Mouse (Mus musculus): ENCODE data around the gene Hsf2bp. TPM values are rescaled to one million over a fixed set of nuclear protein-coding genes. Genes with fewer than 3 reads are reported as not detected.
"Not testable (repeated sequence)": the region's sequence is repeated elsewhere in the genome, so short reads cannot be mapped to it uniquely, and the experiment has no call there.

The Hsf2bp gene
- polyA plus RNA-seq (2015; fragmentation: Nextera tagmentation; extraction: Ambion mirVana), result 0.41 and 0.56 TPM in 2 replicates

DNA sequence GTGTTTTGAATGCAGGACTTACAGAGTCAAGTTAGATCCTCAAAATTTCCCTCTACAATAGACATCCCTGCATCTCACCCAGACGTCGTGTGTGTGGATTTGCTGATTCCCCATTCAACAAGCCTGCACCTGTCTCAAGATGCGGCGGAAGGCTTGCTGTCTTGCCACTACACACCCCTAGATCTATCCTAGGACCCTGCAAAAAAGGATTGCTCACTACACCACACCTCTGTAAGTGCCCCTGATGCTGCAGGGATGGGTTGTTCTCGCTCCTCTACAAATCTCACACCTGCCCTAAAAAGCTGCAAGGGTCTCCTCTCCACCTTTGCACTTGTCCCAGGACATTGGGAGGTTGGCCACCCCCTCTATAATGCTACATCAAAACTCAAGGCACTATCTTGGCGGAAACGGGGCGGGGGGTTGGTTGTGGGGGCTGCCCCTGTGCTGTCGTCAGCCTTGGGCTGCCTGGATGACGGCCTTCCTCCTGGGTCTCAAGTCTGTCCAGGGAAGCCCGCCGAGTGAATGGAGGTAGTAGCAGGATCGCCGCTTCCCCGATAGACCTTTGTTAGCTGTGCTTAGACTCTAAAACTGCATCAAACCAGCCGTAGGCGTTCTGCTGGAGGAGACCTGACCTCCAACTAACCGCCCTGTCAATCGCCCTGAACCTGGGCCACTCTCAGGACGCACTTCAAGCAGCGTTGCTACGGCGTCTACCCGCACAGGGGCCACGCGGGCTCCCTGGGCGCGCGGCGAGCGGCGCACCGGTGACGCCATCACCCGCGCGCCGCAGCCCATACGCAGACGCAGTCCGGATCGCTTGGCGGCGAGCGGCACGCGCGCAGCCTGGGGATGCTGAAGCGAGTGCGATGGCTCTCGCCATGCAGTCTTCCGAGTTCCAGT is at the start of gene Hsf2bp, which contains the start of gene Rrp1b:
Gene Hsf2bp (minus strand): TSS at position 741 of the 900 bp plus-strand sequence.
Gene Rrp1b (plus strand): TSS at position 492 of the 900 bp plus-strand sequence.
- Histone ChIP-seq H3K4me3 (peak within 1 kb of the TSS; percentile 81), H3K36me3 (0 out of 2 replicates have a peak, but pooled peaks cover 2% of the 10 kb centered on the region), H3K27me3 (no peaks in the 10 kb centered on the region), H3K9me3 (no peaks in the 10 kb centered on the region), H3K27ac (peak within 1 kb of the TSS; percentile 91), H3K4me1 (peaks cover 29% of the 10 kb centered on the region), H3K9ac (peak within 1 kb of the TSS; percentile 90), H3K4me2 (peak within 1 kb of the TSS; percentile 94)
- WGBS, result 5% methylated on average over 52 of the region's 52 CpGs
- peak; percentile 86 for ATAC-seq (ENCODE audit: insufficient number of reproducible peaks, insufficient read depth, low FRiP score, low TSS enrichment, low read depth)

DNA sequence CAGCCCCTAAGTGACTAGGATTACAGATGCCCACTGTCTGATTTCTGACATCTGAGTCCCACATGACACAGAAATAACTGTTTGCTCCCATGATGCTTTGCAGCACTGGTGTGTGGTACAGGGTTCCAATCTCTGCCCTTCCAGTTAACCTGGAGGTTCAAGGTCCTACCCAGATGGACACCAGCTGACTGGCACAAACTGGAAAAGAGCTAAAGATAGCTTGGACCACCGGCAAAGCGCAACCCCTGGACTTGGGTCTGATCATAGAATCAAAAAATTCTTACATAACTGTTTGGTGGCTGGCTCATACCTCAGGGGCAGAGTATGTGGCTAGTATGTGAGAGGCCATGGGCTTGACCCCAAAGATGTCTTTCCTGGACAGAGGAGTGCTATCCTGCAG is 47.2 kb upstream of the Hsf2bp start:
- H3K9me3 ChIP-seq, result no peaks in the 10 kb centered on the region
- no peak overlapping the region for H3K4me3 ChIP-seq
- H3K27ac ChIP-seq, result no peak overlapping the region
- no peak overlapping the region for H3K4me2 ChIP-seq
- no peak overlapping the region for H3K9ac ChIP-seq
- H3K4me1 ChIP-seq, result no peaks in the 10 kb centered on the region
- H3K36me3 ChIP-seq, result no peaks in the 10 kb centered on the region
- H3K27me3 ChIP-seq, result no peaks in the 10 kb centered on the region
- no peak for ATAC-seq (ENCODE audit: insufficient number of reproducible peaks, insufficient read depth, low FRiP score, low TSS enrichment, low read depth)
- 96% methylated on average over 2 of the region's 2 CpGs for WGBS

DNA sequence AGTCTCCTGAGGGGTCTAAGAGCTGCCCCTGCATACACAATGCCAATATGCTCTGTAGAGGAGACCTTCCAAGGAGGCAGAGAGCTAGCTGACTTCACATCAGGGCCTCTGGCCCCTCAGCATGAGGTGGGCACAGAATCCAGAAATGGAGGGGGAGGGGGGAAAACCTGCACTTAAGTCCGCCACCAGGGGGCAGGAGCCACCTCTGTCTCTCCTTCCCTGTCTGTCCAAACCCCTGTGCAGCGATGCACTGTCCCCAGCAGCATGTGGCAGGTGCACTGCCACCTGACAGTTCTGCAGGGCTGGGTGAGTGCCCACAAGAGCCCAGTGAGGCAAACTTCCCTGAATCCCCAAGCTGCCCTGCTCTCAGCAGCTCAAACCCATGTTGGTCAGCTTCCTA is 39.0 kb upstream of the Hsf2bp start:
- H3K27ac ChIP-seq, result no peak overlapping the region
- H3K36me3 ChIP-seq, result no peaks in the 10 kb centered on the region
- 0% methylated on average over 2 of the region's 2 CpGs for WGBS
- peaks cover 1% of the 10 kb centered on the region; the same call in 1 of the 2 replicates for H3K9me3 ChIP-seq
- no peak overlapping the region for H3K4me3 ChIP-seq
- H3K4me2 ChIP-seq, result no peak overlapping the region
- no peaks in the 10 kb centered on the region for H3K27me3 ChIP-seq
- no peak overlapping the region for H3K9ac ChIP-seq
- H3K4me1 ChIP-seq, result no peaks in the 10 kb centered on the region
- ATAC-seq (ENCODE audit: insufficient number of reproducible peaks, insufficient read depth, low FRiP score, low TSS enrichment, low read depth), result no peak

DNA sequence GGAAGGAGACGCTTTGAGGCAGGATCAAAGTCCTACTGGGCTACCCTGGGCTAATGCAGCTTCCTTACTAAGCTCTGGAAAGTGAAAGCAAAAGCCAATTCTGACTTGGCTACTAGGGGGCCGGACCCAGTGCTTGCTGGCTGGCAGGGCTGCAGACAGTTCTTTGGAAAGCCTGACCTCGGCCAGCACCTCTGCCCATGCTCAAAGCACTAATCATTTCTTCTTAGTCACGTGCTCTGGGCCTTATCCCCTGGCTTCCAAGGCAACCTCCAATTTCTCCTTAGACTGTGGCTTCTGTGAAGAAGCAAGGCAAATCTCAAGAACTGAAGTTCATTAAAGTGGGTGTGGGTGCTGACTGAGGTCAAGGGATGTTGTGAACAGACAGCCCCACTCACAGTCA is 38.5 kb upstream of the Hsf2bp start:
- Histone ChIP-seq H3K4me1 (no peaks in the 10 kb centered on the region), H3K9ac (no peak overlapping the region), H3K4me3 (no peak overlapping the region), H3K9me3 (peaks cover 6% of the 10 kb centered on the region; the same call in 1 of the 2 replicates), H3K4me2 (no peak overlapping the region), H3K27ac (no peak overlapping the region), H3K27me3 (no peaks in the 10 kb centered on the region), H3K36me3 (no peaks in the 10 kb centered on the region)
- no peak for ATAC-seq (ENCODE audit: insufficient number of reproducible peaks, insufficient read depth, low FRiP score, low TSS enrichment, low read depth)
- 52% methylated on average over 4 of the region's 4 CpGs for WGBS

DNA sequence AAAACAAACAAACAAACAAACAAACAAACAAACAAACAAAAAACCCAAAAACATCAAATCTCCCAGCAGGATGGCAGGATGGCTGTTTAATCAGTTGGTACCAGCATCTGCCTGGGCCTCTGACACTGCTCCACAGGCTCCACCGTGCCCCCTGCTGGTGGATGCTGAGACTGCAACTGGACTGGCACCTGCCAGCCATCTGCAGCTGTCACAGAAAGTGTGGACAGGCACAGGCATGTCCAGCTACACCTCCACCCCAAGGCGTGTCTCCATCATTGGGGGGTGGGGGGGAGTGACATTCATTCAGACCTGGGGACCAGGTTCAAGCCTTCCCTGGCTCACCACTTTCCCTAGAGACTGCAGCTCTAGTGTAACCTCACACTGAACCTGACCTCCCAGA is 37.2 kb upstream of the Hsf2bp start:
- ATAC-seq (ENCODE audit: insufficient number of reproducible peaks, insufficient read depth, low FRiP score, low TSS enrichment, low read depth), result no peak
- H3K4me3 ChIP-seq, result no peak overlapping the region

DNA sequence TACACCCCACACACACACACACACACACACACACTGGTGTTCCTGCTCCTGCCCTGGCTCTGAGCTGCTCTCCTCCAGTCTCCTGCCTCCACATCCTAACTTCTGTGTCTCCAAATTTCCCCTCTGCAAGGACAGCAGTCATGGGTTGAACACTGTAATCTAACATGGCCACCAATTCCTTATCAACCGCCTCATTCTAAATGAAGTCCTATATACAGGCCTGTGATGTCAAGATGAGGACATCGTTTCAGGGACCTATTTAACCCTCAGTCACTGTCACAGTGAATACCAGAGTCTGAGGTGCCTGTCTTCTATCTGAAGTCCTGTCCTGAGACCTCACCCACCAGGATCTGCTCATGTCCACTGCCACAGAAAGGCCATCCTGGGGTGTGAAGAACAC is 32.7 kb upstream of the Hsf2bp start:
- Histone ChIP-seq H3K4me3 (no peak overlapping the region), H3K4me1 (no peaks in the 10 kb centered on the region), H3K9me3 (peaks cover 7% of the 10 kb centered on the region; the same call in 1 of the 2 replicates), H3K27ac (no peak overlapping the region), H3K4me2 (no peak overlapping the region), H3K9ac (no peak overlapping the region), H3K27me3 (no peaks in the 10 kb centered on the region), H3K36me3 (no peaks in the 10 kb centered on the region)
- no peak for ATAC-seq (ENCODE audit: insufficient number of reproducible peaks, insufficient read depth, low FRiP score, low TSS enrichment, low read depth)
- 89% methylated on average over 2 of the region's 2 CpGs for WGBS

More for the DNA sequence above, 37.2 kb upstream of the Hsf2bp start:
- 0% methylated on average over 2 of the region's 2 CpGs for WGBS
- H3K4me1 ChIP-seq, result no peaks in the 10 kb centered on the region
- H3K36me3 ChIP-seq, result no peaks in the 10 kb centered on the region
- no peaks in the 10 kb centered on the region for H3K27me3 ChIP-seq
- peaks cover 7% of the 10 kb centered on the region; the same call in 1 of the 2 replicates for H3K9me3 ChIP-seq
- no peak overlapping the region for H3K27ac ChIP-seq
- no peak overlapping the region for H3K9ac ChIP-seq
- no peak overlapping the region for H3K4me2 ChIP-seq

DNA sequence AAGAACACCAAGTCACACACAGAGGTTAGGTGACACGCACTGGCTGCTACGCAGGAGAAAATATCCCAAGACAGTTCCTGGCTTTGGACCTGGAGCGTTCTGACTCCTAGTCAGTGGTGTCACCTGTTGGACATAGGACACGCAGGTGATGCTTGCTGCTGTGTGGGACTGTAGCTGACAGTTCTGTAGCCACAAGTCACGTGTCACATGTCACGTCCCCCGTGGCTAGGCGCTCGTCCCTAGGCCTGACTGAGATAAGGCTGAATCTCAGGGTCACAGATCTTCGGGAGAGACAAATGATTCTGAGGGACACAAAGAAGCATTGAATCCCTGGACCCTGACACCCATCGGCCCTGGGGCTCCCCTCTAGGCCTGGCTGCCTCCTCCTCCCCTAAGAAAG is 32.2 kb upstream of the Hsf2bp start:
- Histone ChIP-seq H3K4me3 (no peak overlapping the region), H3K9ac (no peak overlapping the region), H3K4me1 (no peaks in the 10 kb centered on the region), H3K36me3 (no peaks in the 10 kb centered on the region), H3K27me3 (no peaks in the 10 kb centered on the region), H3K4me2 (no peak overlapping the region), H3K9me3 (peaks cover 7% of the 10 kb centered on the region; the same call in 1 of the 2 replicates), H3K27ac (no peak overlapping the region)
- 81% methylated on average over 11 of the region's 11 CpGs for WGBS
- ATAC-seq (ENCODE audit: insufficient number of reproducible peaks, insufficient read depth, low FRiP score, low TSS enrichment, low read depth), result no peak

DNA sequence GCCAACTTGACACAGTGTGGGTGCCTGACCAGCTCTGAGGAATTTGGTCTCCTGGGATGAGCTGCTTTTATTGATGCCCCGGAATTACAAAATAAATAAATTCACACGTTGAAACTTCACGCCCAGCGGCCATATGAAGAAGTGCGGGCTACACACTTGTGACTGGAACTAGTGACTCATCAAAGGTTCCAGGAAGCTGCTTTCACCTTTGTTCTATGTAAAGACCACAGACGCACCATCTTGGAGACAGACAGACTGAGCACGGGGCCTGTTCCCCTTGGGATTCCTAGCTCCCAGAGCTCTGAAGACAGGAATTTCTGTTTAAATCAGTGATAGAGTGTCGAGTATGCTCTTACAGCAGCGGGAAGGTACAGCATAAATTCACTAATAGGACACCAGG is 31.4 kb upstream of the Hsf2bp start:
- no peaks in the 10 kb centered on the region for H3K27me3 ChIP-seq
- no peak overlapping the region for H3K4me3 ChIP-seq
- no peak overlapping the region for H3K9ac ChIP-seq
- H3K9me3 ChIP-seq, result peaks cover 7% of the 10 kb centered on the region; the same call in 1 of the 2 replicates
- 76% methylated on average over 9 of the region's 9 CpGs for WGBS
- 0 out of 2 replicates have a peak, but pooled peaks cover 4% of the 10 kb centered on the region for H3K36me3 ChIP-seq
- no peak overlapping the region for H3K27ac ChIP-seq
- H3K4me2 ChIP-seq, result no peak overlapping the region
- ATAC-seq (ENCODE audit: insufficient number of reproducible peaks, insufficient read depth, low FRiP score, low TSS enrichment, low read depth), result no peak
- H3K4me1 ChIP-seq, result no peaks in the 10 kb centered on the region

DNA sequence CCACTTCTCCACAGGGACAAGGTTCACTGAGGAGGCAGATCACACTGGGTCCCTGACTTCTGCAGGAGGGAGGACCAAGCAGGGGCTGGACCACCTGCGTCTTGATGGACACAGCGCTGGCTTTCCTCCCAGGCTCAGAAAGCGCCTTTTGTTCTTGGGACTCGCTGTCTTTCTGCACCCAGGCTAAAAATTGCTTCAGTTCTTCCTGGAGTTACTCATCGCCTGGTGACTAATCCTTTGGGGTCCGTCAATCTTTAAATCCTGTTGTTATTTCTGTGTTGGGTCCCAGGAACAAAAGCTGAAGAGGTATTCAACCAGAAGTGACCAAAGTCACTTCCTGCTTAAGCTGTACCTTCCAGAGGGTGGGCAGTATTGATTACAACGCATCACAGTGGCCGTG is 28.6 kb upstream of the Hsf2bp start:
- H3K36me3 ChIP-seq, result peaks cover 31% of the 10 kb centered on the region
- H3K4me3 ChIP-seq; H3K27me3 ChIP-seq; H3K9me3 ChIP-seq; H3K9ac ChIP-seq; ATAC-seq (ENCODE audit: insufficient number of reproducible peaks, insufficient read depth, low FRiP score, low TSS enrichment, low read depth); H3K27ac ChIP-seq; H3K4me2 ChIP-seq; H3K4me1 ChIP-seq: not testable (repeated sequence)
- 67% methylated on average over 8 of the region's 8 CpGs for WGBS

DNA sequence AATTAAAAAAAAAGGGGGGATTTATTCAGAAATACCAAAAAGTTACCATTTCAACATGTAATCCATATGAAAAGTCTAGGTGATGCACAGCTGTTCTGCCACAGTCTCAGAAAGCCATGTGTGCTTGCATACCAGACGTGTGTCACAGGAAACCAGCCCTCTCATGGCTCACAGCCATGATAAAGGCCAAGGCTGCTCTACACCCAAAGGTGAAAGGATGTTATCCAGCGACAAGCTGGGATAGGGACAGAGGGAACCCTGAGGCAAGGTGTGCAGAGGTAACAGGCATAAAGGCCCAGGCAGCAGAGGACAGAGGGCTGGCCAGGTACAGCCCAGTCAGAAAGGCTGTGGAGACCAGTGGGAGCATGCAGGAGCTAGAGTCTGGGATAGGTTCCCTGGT is 27.5 kb upstream of the Hsf2bp start:
- Histone ChIP-seq H3K27me3 (no peaks in the 10 kb centered on the region), H3K36me3 (peaks cover 42% of the 10 kb centered on the region), H3K9me3 (no peaks in the 10 kb centered on the region), H3K4me2 (no peak overlapping the region), H3K4me3 (no peak overlapping the region), H3K4me1 (no peaks in the 10 kb centered on the region), H3K27ac (no peak overlapping the region), H3K9ac (no peak overlapping the region)
- no peak for ATAC-seq (ENCODE audit: insufficient number of reproducible peaks, insufficient read depth, low FRiP score, low TSS enrichment, low read depth)
- 71% methylated on average over 2 of the region's 2 CpGs for WGBS

DNA sequence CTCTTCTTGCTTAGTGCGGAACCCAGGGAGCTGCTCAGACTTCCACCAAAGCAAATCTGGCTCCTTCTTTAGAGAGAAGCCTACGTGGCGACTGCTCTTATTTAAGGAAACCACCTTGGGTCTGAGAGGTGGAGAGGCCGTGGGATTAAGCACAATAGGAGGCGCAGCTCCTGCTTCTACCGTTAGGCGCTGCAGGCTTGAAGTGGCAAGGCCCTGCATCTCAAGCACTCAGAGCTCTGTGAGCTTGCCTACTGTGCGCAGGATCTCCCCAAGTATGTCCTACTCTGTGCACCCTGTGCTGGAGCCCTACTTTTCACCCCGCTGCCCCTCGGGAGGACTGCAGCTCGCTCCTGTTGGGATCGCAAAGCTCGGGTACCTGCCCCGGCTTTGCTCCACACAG is 25.1 kb upstream of the Hsf2bp start:
- Histone ChIP-seq H3K36me3 (peaks cover 66% of the 10 kb centered on the region), H3K4me3 (no peak overlapping the region), H3K9me3 (no peaks in the 10 kb centered on the region), H3K4me2 (no peak overlapping the region), H3K27ac (no peak overlapping the region), H3K27me3 (no peaks in the 10 kb centered on the region), H3K9ac (no peak overlapping the region), H3K4me1 (no peaks in the 10 kb centered on the region)
- WGBS, result 96% methylated on average over 14 of the region's 14 CpGs
- ATAC-seq (ENCODE audit: insufficient number of reproducible peaks, insufficient read depth, low FRiP score, low TSS enrichment, low read depth), result no peak

DNA sequence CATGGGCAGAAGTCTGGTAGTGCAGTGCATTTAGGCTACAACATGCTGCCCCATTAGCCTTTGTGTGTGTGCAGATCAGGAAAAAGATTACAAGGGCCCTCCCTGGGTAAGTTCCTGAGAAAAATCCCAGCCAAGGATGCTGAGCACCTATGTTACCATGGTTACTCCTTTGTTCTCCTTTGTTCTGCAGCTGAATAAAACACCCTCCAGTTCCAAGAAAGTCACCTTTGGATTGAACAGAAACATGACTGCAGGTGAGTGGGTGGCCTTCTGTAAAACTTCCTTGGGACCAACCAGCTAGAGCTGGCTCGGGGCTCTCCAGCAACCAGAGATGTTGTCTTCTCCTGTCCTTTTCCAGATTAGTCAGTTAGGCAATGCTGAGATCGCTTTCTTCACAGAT is 22.9 kb upstream of the Hsf2bp start:
- H3K4me3 ChIP-seq, result no peak overlapping the region
- H3K9ac ChIP-seq, result no peak overlapping the region
- WGBS, result 90% methylated on average over 2 of the region's 2 CpGs
- no peaks in the 10 kb centered on the region for H3K27me3 ChIP-seq
- ATAC-seq (ENCODE audit: insufficient number of reproducible peaks, insufficient read depth, low FRiP score, low TSS enrichment, low read depth), result no peak
- peaks cover 88% of the 10 kb centered on the region for H3K36me3 ChIP-seq
- H3K4me2 ChIP-seq, result no peak overlapping the region
- no peak overlapping the region for H3K27ac ChIP-seq
- no peaks in the 10 kb centered on the region for H3K9me3 ChIP-seq
- H3K4me1 ChIP-seq, result no peaks in the 10 kb centered on the region

Measured in embryonic facial prominence, embryonic 13.5 days (tissue).